Mouse (Mus musculus): Measurements from ENCODE around the gene Olfr138.

The Olfr138 gene

DNA sequence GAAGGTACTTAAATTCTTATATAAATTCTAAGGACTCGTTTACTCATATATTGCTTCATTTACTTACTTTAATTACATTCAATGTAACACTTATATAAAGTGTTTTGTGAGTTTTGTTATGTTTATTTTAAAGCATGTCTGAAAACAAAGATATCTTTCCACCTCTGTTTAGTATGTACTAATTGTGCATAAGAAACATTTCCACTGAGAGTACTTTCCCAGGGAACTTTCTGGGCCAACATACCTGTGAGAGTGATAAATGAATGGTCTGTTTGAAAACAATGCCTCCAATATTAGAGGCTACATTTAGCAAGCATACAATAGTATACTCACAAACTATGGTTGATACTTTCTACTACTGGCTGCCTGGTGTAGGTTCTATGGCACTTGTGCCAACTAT lies at the start of gene Olfr138:
TSS of gene Olfr138 (plus strand) at position 301 of the 400 bp plus-strand sequence.
- no peak for DNase-seq (ENCODE audit: low spot score)

GRCm38 (mm10) chr17:38307470-38307869 lies 46.6 kb downstream of the Olfr138 start, which contains the start of gene Olfr137:
Olfr137 (minus strand) TSS chr17:38307570.
- DNase-seq (ENCODE audit: low spot score), result no peak

All from MN1 (cell line).